Mouse (Mus musculus) B cell, adult 2 months (primary cell): Measurements from ENCODE around the gene Trpc4ap.
"Not testable (repeated sequence)": the region's sequence is repeated elsewhere in the genome, so short reads cannot be mapped to it uniquely, and the experiment has no call there.

Experiments
- DNase-seq, 2 experiments: peaks; one replicate each; pipeline ENCODE4 v3.0.0; 2022

Gene Trpc4ap

GRCm38 (mm10) chr2:155605236-155605589 is 87.0 kb downstream of the Trpc4ap start:
- not testable (repeated sequence) for DNase-seq

- DNase-seq = no peak
Observed at GRCm38 (mm10) chr2:155604560-155605235, 87.5 kb downstream of the Trpc4ap start.

- no peak for DNase-seq
Observed at GRCm38 (mm10) chr2:155603707-155604106, 88.5 kb downstream of the Trpc4ap start.

GRCm38 (mm10) chr2:155595516-155595915 is 96.7 kb downstream of the Trpc4ap start:
- no peak for DNase-seq

GRCm38 (mm10) chr2:155592854-155593283 is 99.3 kb downstream of the Trpc4ap start:
- DNase-seq = no peak

GRCm38 (mm10) chr2:155592137-155592853 is 99.9 kb downstream of the Trpc4ap start, which contains the start of gene Gss:
Gene Gss (minus strand): TSS chr2:155592810.
- DNase-seq = peak; percentile 96 to 97

GRCm38 (mm10) chr2:155591676-155592075 is 100.5 kb downstream of the Trpc4ap start:
- no peak for DNase-seq

GRCm38 (mm10) chr2:155590876-155591275 is 101.3 kb downstream of the Trpc4ap start:
- no peak for DNase-seq

GRCm38 (mm10) chr2:155589521-155589920 is 102.7 kb downstream of the Trpc4ap start:
- DNase-seq = no peak

- DNase-seq = no peak
Observed at GRCm38 (mm10) chr2:155588136-155588535, 104.0 kb downstream of the Trpc4ap start.

GRCm38 (mm10) chr2:155585486-155585885 is 106.7 kb downstream of the Trpc4ap start:
- DNase-seq = no peak

GRCm38 (mm10) chr2:155585082-155585481 is 107.1 kb downstream of the Trpc4ap start:
- DNase-seq = no peak
